Mouse (Mus musculus) MN1 (cell line): ENCODE results near the gene Oas3.

ENCODE experiments used
- DNase-seq: peaks from one replicate; pipeline ENCODE4 v3.0.0-alpha.2; 2016; ENCODE audit warnings: low spot score

Gene Oas3

GRCm38 (mm10) chr5:120752786-120753185, 24.7 kb downstream of the Oas3 start:
- no peak for DNase-seq

DNA sequence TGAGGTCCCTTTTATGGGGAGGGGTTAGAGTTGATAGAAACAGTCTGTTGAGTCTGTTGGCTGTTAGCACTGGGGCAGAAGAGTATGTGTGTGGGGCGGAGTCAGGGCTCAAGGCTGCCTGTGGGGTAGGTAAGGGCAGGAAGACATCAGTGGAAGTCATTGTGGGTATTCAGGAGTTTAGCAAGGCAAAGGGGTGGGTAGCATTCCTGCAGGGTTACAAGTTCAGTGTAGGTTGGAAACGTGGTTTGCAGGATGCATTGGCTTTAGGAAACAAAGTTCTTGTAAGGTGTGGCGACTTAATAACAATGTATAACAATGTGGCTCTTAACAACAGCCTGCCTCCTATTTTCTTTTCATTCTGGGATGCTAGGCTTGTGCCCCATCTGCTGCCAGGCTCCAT, 26.3 kb downstream of the Oas3 start:
- DNase-seq = no peak

DNA sequence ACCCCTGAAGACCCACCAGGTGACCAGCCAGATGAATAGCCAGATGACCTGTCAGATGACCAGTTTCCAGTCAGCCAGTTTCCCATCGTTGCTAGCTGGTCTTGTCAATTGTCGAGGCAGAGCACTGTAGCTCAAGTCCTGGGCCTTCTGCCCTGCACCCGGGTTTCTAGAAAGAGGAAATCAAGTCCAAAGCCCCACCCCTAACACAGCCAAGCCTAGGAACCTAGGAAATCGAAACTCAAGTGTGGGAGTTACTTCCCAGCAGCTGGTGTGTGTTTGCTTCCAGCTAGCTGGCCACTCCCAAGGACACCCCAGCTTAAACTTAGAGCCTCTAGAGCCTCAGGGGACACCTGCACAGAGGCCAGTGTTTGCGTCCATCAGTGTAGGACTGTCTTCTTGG, 27.8 kb downstream of the Oas3 start, which contains the start of gene Oas2:
Oas2 (minus strand) TSS at position 166 of the 400 bp plus-strand sequence.
- DNase-seq = no peak

DNA sequence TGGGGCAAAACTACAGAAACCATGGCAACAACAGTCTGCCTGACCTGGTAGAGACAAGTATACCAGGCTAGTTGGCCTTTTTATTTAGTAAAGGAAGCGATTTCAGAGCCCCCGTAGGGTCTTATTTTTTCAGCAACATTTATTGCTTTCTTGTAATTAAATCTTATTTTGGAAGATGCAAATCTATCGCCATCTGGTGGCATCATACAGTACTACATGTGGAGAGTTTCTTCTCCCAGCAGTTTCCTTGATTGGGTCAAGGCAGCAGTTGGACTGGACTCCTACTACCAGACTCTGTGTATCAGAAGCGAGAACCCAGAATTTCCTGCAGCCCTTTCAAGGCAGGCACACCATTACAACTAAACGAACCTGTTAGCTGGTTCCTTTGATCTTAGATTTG, 31.0 kb downstream of the Oas3 start:
- peak; percentile 69 for DNase-seq

GRCm38 (mm10) chr5:120742125-120742524, 35.3 kb downstream of the Oas3 start:
- DNase-seq = peak; percentile 52

DNA sequence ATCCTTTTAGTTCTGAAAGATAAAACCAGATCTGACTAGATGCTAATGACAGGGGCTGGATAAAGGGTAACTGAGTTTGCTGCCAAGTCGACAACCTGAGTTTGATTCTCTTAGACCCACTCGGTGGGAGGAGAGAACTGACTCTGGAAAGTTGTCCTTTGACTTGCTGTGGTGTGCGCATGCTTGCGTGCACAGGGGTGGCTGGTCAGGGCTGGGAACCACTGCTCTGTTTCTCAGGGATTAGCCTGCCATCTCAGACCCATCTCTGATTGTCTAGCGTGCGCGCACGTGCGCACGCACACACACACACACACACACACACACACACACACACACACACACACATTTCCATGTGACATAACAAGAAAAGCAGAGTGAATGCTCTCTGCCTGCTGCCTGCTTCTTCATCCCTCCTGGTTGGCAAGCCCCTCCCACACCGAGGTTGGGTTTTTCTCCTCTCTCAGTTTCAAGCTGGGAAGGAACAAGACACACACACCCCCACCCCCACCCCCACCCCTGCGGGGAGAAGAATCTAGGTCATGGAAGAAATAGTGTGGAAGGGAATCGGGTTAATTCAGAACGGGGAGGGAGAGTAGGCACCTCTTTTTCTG, 43.0 kb downstream of the Oas3 start:
- no peak for DNase-seq

- DNase-seq = no peak
These were observed 43.8 kb downstream of the Oas3 start for GRCm38 (mm10) chr5:120733696-120734095.

GRCm38 (mm10) chr5:120732740-120733139, 44.7 kb downstream of the Oas3 start:
- no peak for DNase-seq

GRCm38 (mm10) chr5:120729319-120729718, 48.1 kb downstream of the Oas3 start:
- DNase-seq = no peak

- DNase-seq = no peak
These were observed 51.5 kb downstream of the Oas3 start for GRCm38 (mm10) chr5:120725811-120726455.

DNA sequence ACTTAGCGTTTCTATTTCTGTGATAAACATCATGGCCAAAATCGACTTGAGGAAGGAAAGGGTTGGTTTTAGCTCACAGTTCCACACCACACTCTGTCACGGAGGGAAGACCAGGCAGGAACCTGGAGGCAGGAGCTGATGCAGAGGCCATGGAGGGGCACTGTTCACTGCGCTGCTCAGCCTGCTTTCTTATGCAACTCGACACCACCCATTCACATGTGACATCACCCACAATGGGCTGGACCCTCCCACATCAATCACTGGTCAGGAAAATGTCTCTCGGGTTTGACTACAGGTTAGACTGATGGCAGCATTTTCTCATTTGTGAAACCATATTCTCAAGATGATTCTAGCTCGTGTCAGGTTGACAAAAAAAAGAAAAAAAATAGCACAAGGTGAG, 56.5 kb downstream of the Oas3 start:
- DNase-seq = no peak

DNA sequence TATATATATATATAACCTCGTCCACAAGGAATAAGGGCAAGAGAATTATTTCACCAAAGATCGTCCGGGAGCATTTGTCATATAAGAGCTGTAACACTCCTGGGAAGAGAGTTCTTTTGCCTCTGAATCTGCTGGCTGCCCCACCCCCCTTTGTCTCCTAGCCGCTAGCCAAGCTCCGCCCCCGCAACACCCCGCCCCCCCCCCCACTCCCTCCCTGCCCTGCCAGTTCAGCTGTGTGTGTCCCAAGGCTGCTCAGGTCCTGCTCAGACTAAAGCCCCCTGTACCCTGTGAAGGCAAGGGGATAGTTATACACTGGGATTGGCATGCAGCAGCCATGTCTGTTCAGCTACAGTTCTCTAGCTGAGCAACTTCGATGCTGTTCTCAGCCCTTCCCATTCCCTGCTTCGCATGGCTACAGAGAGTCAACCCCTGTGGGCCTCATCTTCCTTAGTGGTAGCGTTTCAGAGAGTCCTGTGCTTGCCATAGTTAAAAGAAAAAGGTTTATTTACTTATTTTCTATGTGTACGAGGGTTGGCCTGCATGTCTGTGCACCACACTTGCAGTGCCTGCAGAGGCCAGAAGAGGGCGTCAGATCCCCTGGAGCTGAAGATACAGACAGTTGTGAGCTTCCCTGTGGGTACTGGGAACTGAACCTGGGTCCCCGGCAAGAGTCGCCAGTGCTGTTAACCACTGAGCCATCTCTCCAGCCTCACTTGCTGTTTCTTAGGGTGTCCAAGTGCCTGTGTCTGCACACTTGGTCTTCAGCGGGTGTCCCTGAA, 58.7 kb downstream of the Oas3 start:
- DNase-seq = no peak

DNA sequence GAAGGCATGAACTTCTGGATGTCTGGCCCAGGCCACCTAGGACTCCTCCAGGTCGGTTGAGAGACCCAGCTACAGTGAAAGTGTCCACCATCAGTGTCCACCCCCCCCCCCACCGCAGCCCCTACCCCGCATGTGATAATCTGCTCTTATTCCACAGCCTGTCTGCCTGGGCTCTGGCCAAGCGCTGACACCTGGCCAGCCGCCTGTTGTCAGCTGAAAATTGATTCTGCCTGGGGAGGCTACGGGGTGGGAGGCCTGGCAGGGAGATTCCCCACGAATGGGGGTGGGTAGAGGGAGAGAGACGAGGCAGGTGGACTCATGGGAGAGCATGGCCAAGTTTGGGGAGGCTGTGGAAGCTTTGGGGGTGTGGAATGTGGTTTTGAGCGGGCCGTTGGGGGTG, 60.3 kb downstream of the Oas3 start:
- DNase-seq = no peak

- DNase-seq = peak; percentile 88
These were observed 63.1 kb downstream of the Oas3 start for GRCm38 (mm10) chr5:120714314-120714713.

GRCm38 (mm10) chr5:120712721-120713120, 64.7 kb downstream of the Oas3 start:
- no peak for DNase-seq

DNA sequence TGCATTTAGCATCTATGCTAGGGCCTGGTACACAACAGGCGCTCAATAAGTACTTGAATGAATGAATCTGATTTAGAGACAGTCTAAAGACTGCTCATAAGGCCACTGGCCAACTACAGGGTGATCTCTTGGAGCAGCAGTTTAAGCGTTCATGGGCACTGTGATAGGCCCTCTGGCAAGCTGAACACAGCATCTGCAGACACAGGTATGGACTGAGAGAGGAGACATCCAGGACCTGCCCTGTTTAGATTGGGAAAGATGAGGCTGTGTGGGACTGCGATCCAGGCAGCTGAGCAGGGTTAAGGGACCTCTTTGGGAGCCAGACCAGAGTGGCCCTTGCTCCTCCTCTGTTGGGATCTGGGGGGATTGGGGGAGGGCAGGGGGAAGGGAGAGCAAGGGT, 65.6 kb downstream of the Oas3 start, which contains the start of gene Dtx1:
Dtx1 (minus strand) TSS at position 101 of the 400 bp plus-strand sequence.
- no peak for DNase-seq

DNA sequence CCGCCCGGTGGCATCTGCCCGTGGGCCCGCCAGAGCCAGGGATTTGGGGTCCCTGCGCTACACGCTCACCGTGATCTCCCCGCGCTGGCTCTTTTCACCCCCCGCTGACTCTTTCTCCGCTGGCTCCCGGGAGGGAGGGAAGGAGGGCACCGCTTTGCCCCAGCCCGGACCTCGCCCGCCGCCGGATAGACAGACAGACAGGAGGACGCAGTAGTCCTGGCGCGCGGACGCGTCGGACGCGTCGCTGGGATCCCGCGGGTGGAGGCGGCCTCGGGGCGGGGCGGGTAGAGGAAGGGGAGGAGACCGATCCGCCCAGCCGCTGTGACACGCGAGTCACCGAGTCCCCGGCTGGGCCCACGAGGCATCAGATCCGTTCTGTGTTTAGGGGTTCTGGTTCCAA, 66.0 kb downstream of the Oas3 start:
- DNase-seq = peak; percentile 72

DNA sequence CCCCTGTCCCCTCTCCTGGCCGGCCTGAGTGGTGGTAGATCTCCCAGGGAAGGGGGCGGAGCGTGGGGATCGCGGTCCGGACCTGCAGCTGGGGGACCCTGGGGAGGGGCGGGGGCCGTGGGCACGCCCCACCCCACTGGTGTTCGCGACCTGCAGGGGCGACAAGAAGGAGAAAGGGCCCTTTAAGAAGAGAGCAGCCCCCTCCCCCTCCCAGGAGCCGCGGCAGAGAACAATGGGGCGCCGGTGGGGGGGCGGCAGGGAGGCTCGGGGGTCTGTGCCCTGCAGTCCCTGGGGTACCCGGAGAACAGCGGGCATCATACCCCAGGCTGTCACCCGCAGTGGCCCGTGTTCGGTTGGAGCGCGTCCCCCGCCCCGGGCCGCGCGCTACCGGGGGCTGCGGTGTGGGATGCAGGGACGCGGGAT, 66.6 kb downstream of the Oas3 start:
- DNase-seq = no peak

- no peak for DNase-seq
These were observed 67.2 kb downstream of the Oas3 start for GRCm38 (mm10) chr5:120710161-120710825.

DNA sequence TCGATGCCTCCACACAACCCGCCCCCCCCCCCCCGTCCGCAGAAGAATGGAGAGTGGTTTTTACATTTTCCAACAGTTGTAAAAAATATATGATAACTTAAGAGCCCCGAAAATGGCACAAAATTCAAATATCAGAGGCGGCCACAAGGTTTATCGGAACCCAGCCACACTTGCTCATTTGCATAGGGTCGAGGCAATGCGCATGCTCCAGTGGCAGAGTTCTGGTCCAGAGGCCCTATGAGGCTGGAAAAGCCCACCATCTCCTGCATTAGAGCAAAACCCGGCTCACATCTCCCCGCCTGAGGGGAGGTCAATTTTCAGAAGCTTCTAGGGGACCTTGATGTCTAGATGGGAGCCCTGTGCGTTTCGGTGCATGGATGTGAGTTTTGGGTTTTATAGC, 70.5 kb downstream of the Oas3 start:
- DNase-seq = no peak

DNA sequence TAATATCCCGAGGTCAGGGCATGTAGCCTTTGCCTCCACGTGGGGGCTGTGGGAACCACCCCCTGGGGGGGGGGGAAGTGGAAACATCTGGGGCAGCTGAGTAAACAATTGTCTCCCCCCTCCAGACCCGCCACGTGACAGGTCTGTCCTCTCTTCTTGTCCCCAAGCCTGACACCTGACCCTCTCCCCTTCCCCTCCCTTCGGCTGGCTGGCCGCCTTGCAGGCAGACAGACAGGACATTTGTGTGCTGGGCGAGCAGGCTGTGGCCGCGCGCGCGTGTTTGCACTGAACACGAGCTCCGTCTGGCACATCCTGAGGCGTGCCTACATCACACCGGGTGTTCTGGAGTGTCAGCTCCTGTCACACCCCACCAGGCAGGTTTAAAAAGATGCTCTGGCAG, 70.9 kb downstream of the Oas3 start:
- DNase-seq = no peak

GRCm38 (mm10) chr5:120704421-120704820, 73.0 kb downstream of the Oas3 start:
- DNase-seq = peak; percentile 56

DNA sequence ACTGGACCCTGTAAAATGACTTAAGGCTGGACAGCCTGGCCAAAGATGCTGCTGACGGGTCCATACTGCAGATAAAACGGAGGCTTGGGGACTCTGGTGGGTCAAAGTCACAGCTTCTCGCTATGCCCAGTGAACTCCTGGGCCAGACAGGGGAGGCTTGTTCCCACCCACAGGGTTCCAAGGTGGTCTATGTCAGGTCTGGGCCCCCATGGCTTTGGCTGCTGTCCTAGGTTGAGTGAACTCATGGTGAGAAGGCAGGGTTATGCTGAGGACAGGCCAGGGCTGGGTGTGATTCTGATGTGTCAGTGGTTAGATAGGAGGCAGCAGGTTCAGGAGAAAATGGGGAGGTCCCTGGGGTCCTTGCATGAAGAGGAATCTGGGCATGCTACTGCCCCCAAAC, 73.8 kb downstream of the Oas3 start:
- DNase-seq = no peak
